Mouse (Mus musculus) brain, embryonic 14.5 days (tissue): ENCODE data around the gene Spsb4.

Experiments used
- CTCF ChIP-seq: fragments of 200-500 bp; IDR thresholded peaks from 2 replicates; pipeline ENCODE4 v1.5.1; 2012; ENCODE audit warnings: inconsistent platforms, mild to moderate bottlenecking, moderate library complexity, borderline replicate concordance; ENCODE audit not compliant: insufficient read depth, insufficient read length; ENCODE audit errors: extremely low read depth
- POLR2A ChIP-seq: fragments of 200-500 bp; IDR thresholded peaks from 2 replicates; pipeline ENCODE4 v1.6.1; 2012; ENCODE audit warnings: mild to moderate bottlenecking, inconsistent platforms, borderline replicate concordance; ENCODE audit not compliant: poor library complexity, insufficient read depth, insufficient read length, severe bottlenecking; ENCODE audit errors: extremely low read depth

- TF ChIP-seq CTCF (no peak), POLR2A (no peak)
These were observed 109.1 kb downstream of the Spsb4 start for GRCm38 (mm10) chr9:96909503-96909902.
